Comparison of ENCODE assay signal across 8 mouse cellular contexts in genomic region chr5:107359395-107360053, GRCm38 (mm10). TPM values are rescaled to one million over a fixed set of nuclear protein-coding genes. Genes with fewer than 3 reads are reported as not detected.
DNase-seq lines count a peak whose midpoint lies in the region; ATAC-seq and TF ChIP-seq lines count a peak whose summit lies in the region.

No protein-coding gene starts in this region.

- in situ Hi-C loops in Patski (cut with MboI; ENCODE audit: low pct_unique_long_range_greater_than_20kb), result loop anchor here (10.0 kb wide), 1 partner anchor 155 kb away; no protein-coding TSS in a partner anchor

- H3K9ac ChIP-seq in hindbrain, embryonic 13.5 days, result peak overlapping the region; percentile 75

- CTCF ChIA-PET in Patski (lab: Charles Lee), result no interaction called here

- ATAC-seq in Patski, result peak; percentile 98
- ATAC-seq in hindbrain, embryonic 13.5 days (ENCODE audit: low FRiP score), result peak; percentile 95

- H3K27ac ChIP-seq in hindbrain, embryonic 13.5 days, result peak overlapping the region; percentile 81

- 1% methylated on average over 33 of the region's 40 CpGs for WGBS in hindbrain, embryonic 13.5 days

- H3K27me3 ChIP-seq in Patski, result peaks cover 13% of the 10 kb centered on the region
- H3K27me3 ChIP-seq in hindbrain, embryonic 13.5 days, result no peaks in the 10 kb centered on the region

- no peaks in the 10 kb centered on the region for H3K36me3 ChIP-seq in hindbrain, embryonic 13.5 days

- H3K4me1 ChIP-seq in hindbrain, embryonic 13.5 days (replicated peaks), result peaks cover 6% of the 10 kb centered on the region

- peak overlapping the region; percentile 55 for H3K4me3 ChIP-seq in hindbrain, embryonic 13.5 days

- no peak for TF ChIP-seq CTCF in Patski (IDR thresholded peaks at IDR 0.05)

- POLR2A ChIA-PET in Patski (lab: Charles Lee), result interaction anchor here (0.7 to 1.7 kb wide), 3 partner anchors 10 to 428 kb away, joined by 3 to 5 read pairs (median 5); no protein-coding TSS in a partner anchor

- H3K9me3 ChIP-seq in hindbrain, embryonic 13.5 days, result no peaks in the 10 kb centered on the region

- peak overlapping the region; percentile 55 for H3K4me2 ChIP-seq in hindbrain, embryonic 13.5 days

- peak; percentile 47 for DNase-seq in Patski (ENCODE audit: low read depth, low spot score)
- DNase-seq in cerebellum, postnatal 14 days, result peak; percentile 89 to 90
- peak; percentile 75 to 83 for DNase-seq in frontal cortex, postnatal 14 days (ENCODE audit: low spot score in 2 of 2)
- peak; percentile 72 to 76 for DNase-seq in layer of hippocampus, postnatal 25 days (ENCODE audit: extremely low spot score in 1 of 2, low spot score in 1 of 2)
- DNase-seq in lung, postnatal 25 days (ENCODE audit: low spot score), result peak; percentile 91
- peak; percentile 91 for DNase-seq in retina, embryonic 14.5 days (ENCODE audit: low spot score)
- peak; percentile 96 for DNase-seq in thymus, postnatal 4 days

RNA-seq across cellular contexts. Expression of gene Brdt, which starts 28.6 kb away (rescaled TPM):
- polyA plus RNA-seq in Patski (2021), result 2.0 TPM
- polyA plus RNA-seq in hindbrain, embryonic 13.5 days (2015; fragmentation: Nextera tagmentation; extraction: Ambion mirVana), result 2.1 and 2.8 TPM in 2 replicates
- 10 to 100 TPM; 13.8 to 15.9 TPM for total RNA-seq in layer of hippocampus, postnatal 25 days (2021)

RNA-seq across cellular contexts. Expression of gene Ephx4, which starts 43.0 kb away (rescaled TPM):
- 0.06 TPM for polyA plus RNA-seq in Patski (2021)
- 1.7 and 1.9 TPM in 2 replicates for polyA plus RNA-seq in hindbrain, embryonic 13.5 days (2015; fragmentation: Nextera tagmentation; extraction: Ambion mirVana)
- total RNA-seq in layer of hippocampus, postnatal 25 days (2021), result 10 to 100 TPM; 50.8 to 57.2 TPM

Comparison
In these comparisons a context has a peak if more than half of its experiments do, and no peak if none do; other contexts are left out.
1. Peak in every context shown above with its lines: DNase-seq, ATAC-seq, H3K4me3 ChIP-seq and H3K27ac ChIP-seq.